In the genomic region with DNA sequence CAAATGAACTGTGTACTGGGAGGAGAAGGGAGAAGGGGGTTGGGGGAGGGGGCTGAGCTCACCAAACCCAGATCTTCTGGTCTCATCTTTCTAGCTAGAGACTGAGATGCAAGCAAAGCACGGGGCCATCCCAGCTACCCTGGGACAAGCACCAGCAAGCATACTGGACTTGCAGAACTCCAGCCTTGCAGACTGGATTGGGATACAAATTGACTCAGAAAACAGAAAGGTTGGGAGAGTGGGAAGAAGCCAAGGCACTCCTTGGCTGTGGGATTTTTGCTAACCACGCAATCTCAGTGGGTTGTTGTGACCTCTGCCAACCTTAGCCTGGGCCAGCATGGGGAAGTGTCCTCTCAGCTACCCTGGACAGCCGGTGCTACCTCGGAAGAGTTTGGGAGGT, we compare ENCODE assay signal across 31 mouse cellular contexts. TPM values are rescaled to one million over a fixed set of nuclear protein-coding genes. Genes with fewer than 3 reads are reported as not detected.
"Had no signal": no experiment of that assay in that cellular context is flagged by ENCODE, and none has a peak within 500 bp of the region (broad histone marks: within the 10 kb centered on the region; RNA-seq: fewer than 3 reads in every experiment).

No protein-coding gene starts in this region.

- DNase-seq: cerebellum, adult 2 months; cerebellum, adult 8-10 months; cerebellum, adult 9-10 months; cerebellum, adult 9-11 months; cerebellum, postnatal 10 days; cerebellum, postnatal 14 days; cerebellum, postnatal 25 days; cerebellum, postnatal 36 days; embryo, embryonic 11 days; forebrain, postnatal 0 days; gastrocnemius, adult 2 months; gastrocnemius, postnatal 10 days; gastrocnemius, postnatal 14 days; gastrocnemius, postnatal 25 days; gastrocnemius, postnatal 36 days; heart, adult 11 months; heart, adult 18-20 months had no signal

- H3K36me3 ChIP-seq: embryonic facial prominence, embryonic 10.5 days; embryonic facial prominence, embryonic 12.5 days; embryonic facial prominence, embryonic 13.5 days; embryonic facial prominence, embryonic 15.5 days; forebrain, embryonic 10.5 days; forebrain, embryonic 12.5 days; forebrain, embryonic 15.5 days had no signal

- H3K27ac ChIP-seq: embryonic facial prominence, embryonic 10.5 days; embryonic facial prominence, embryonic 12.5 days; embryonic facial prominence, embryonic 13.5 days; embryonic facial prominence, embryonic 15.5 days; forebrain, embryonic 10.5 days; forebrain, embryonic 12.5 days; forebrain, embryonic 13.5 days; forebrain, embryonic 15.5 days; gastrocnemius, adult 2 months had no signal

- H3K4me2 ChIP-seq: embryonic facial prominence, embryonic 12.5 days; embryonic facial prominence, embryonic 13.5 days; embryonic facial prominence, embryonic 15.5 days; forebrain, embryonic 12.5 days; forebrain, embryonic 13.5 days; forebrain, embryonic 15.5 days had no signal

- ATAC-seq: forebrain, embryonic 13.5 days; forebrain, embryonic 14.5 days; forebrain, embryonic 15.5 days; forebrain, embryonic 16.5 days; forebrain, postnatal 0 days had no signal

- H3K4me3 ChIP-seq: embryonic facial prominence, embryonic 10.5 days; embryonic facial prominence, embryonic 12.5 days; embryonic facial prominence, embryonic 13.5 days; embryonic facial prominence, embryonic 15.5 days; erythroblast, embryonic 14.5 days; forebrain, embryonic 10.5 days; forebrain, embryonic 12.5 days; forebrain, embryonic 13.5 days; forebrain, embryonic 15.5 days; gastrocnemius, adult 2 months had no signal

- H3K9ac ChIP-seq: embryonic facial prominence, embryonic 12.5 days; embryonic facial prominence, embryonic 13.5 days; embryonic facial prominence, embryonic 15.5 days; forebrain, embryonic 12.5 days; forebrain, embryonic 13.5 days; forebrain, embryonic 15.5 days; forebrain, postnatal 0 days had no signal

- H3K9me3 ChIP-seq: embryonic facial prominence, embryonic 12.5 days; embryonic facial prominence, embryonic 13.5 days; embryonic facial prominence, embryonic 15.5 days; forebrain, embryonic 13.5 days; forebrain, embryonic 15.5 days had no signal

RNA-seq across cellular contexts. Expression of gene Tlx1, which starts 3.4 kb away (rescaled TPM):
- polyA plus RNA-seq: cortical plate, adult 2 months; erythroblast, embryonic 14.5 days; forebrain, embryonic 10.5 days; forebrain, embryonic 11.5 days; forebrain, embryonic 14.5 days; forebrain, embryonic 15.5 days; forebrain, embryonic 16.5 days; forebrain, postnatal 0 days; frontal cortex, adult 2 months had no signal
